Comparison of ENCODE assay signal across 15 mouse cellular contexts in genomic region chr2:165627974-165628373, GRCm38 (mm10). TPM values are rescaled to one million over a fixed set of nuclear protein-coding genes. Genes with fewer than 3 reads are reported as not detected.
A peak's percentile ranks its signal among the peaks of the same experiment; 100 is the strongest.
DNase-seq lines count a peak whose midpoint lies in the region; ATAC-seq lines count a peak whose summit lies in the region.
"Had no signal": no experiment of that assay in that cellular context is flagged by ENCODE, and none has a peak within 500 bp of the region (broad histone marks: within the 10 kb centered on the region; RNA-seq: fewer than 3 reads in every experiment).

No protein-coding gene starts in this region.

- peaks cover 59% of the 10 kb centered on the region for H3K4me1 ChIP-seq in megakaryocyte, embryonic 14.5 days
- H3K4me1 ChIP-seq: liver, embryonic 15.5 days had no signal

- no peak for ATAC-seq in megakaryocyte, adult 5-6 weeks (ENCODE audit: poor library complexity, severe bottlenecking)
- ATAC-seq: activated CD4-positive, CD25-positive, alpha-beta regulatory T cell, adult 4 months; forebrain, embryonic 16.5 days had no signal

- DNase-seq in Muller cell, postnatal 12 days (ENCODE audit: inconsistent ontology term) = peak; percentile 16
- peak; percentile 72 for DNase-seq in cerebellum, adult 8-10 months
- peak; percentile 54 for DNase-seq in naive thymus-derived CD4-positive, alpha-beta T cell, adult 2 months (ENCODE audit: low read depth)
- no peak for DNase-seq in left cerebral cortex, adult 8-10 months (ENCODE audit: low spot score in 2 of 2)
- DNase-seq in left cerebral cortex, adult 18-20 months (ENCODE audit: low spot score in 2 of 2) = no peak
- DNase-seq: kidney, adult 8-10 months had no signal

- peak overlapping the region; percentile 53 for H3K4me3 ChIP-seq in megakaryocyte, embryonic 14.5 days (replicated peaks)
- H3K4me3 ChIP-seq: embryonic facial prominence, embryonic 15.5 days; layer of hippocampus, adult 2 months; liver, embryonic 15.5 days; neural tube, embryonic 12.5 days had no signal

- peaks cover 12% of the 10 kb centered on the region for H3K9me3 ChIP-seq in megakaryocyte, embryonic 14.5 days
- H3K9me3 ChIP-seq: embryonic facial prominence, embryonic 15.5 days; liver, embryonic 15.5 days; neural tube, embryonic 12.5 days had no signal

- H3K36me3 ChIP-seq in megakaryocyte, embryonic 14.5 days (replicated peaks; ENCODE audit: low read length) = peaks cover 15% of the 10 kb centered on the region
- H3K36me3 ChIP-seq: embryonic facial prominence, embryonic 15.5 days; G1E; liver, embryonic 15.5 days had no signal

- peaks cover 4% of the 10 kb centered on the region for H3K27me3 ChIP-seq in megakaryocyte, embryonic 14.5 days (replicated peaks)
- H3K27me3 ChIP-seq: embryonic facial prominence, embryonic 15.5 days; liver, embryonic 15.5 days; neural tube, embryonic 12.5 days had no signal

RNA-seq across cellular contexts. Expression of gene Eya2, which starts 33.1 kb away (rescaled TPM):
- 16.3 and 25.6 TPM in 2 replicates for polyA plus RNA-seq in megakaryocyte, embryonic 14.5 days (2012; ENCODE audit: insufficient read depth, low replicate concordance)
- 1.1 and 2.3 TPM in 2 replicates for total RNA-seq in megakaryocyte, adult 5-6 weeks (2015)
- total RNA-seq in megakaryocyte, adult 5-6 weeks (2017) = 0.55 and 1.3 TPM in 2 replicates
- total RNA-seq in left cerebral cortex, adult 8-10 months (2022) = 1 to 10 TPM; 2.8 to 3.9 (median 3.5) TPM
- 1 to 10 TPM; 2.1 to 3.5 TPM for total RNA-seq in left cerebral cortex, adult 18-20 months (2021)
- total RNA-seq: G1E had no signal
- polyA plus RNA-seq: G1E; liver, embryonic 15.5 days had no signal

Comparison
In these comparisons a context has a peak if more than half of its experiments do, and no peak if none do; other contexts are left out.
1. DNase-seq: peak in Muller cell, postnatal 12 days (single experiment), cerebellum, adult 8-10 months (single experiment) and naive thymus-derived CD4-positive, alpha-beta T cell, adult 2 months (single experiment); none in left cerebral cortex, adult 8-10 months (0 of 2) and left cerebral cortex, adult 18-20 months (0 of 2).